Mouse (Mus musculus) stomach, embryonic 14.5 days (tissue): ENCODE measurements around the gene Kel. TPM values are rescaled to one million over a fixed set of nuclear protein-coding genes. Genes with fewer than 3 reads are reported as not detected.

Experiments
- ATAC-seq: fragments of 200-750 bp; cut with Nextera tagmentation; 2 replicates; pipeline ENCODE4 v1.8.0; 2017; ENCODE audit warnings: low read depth, moderate TSS enrichment; ENCODE audit not compliant: insufficient number of reproducible peaks, insufficient read depth, low FRiP score
- H3K27ac ChIP-seq: fragments of 300-500 bp; sonication (generic); 2 replicates; pipeline ENCODE4 v1.5.1; 2014; ENCODE audit warnings: mild to moderate bottlenecking, low read length, moderate library complexity, mixed read lengths
- H3K27me3 ChIP-seq: fragments of 300-500 bp; sonication (generic); 2 replicates; pipeline ENCODE4 v1.6.1; 2014; ENCODE audit warnings: low read length, control low read depth, mixed read lengths; ENCODE audit not compliant: control insufficient read depth, insufficient read depth
- H3K36me3 ChIP-seq: fragments of 300-500 bp; sonication (generic); 2 replicates; pipeline ENCODE4 v1.6.1; 2014; ENCODE audit warnings: mild to moderate bottlenecking, control low read depth, low read length, moderate library complexity, mixed read lengths; ENCODE audit not compliant: control insufficient read depth, insufficient read depth
- H3K4me1 ChIP-seq: fragments of 300-500 bp; sonication (generic); 2 replicates; pipeline ENCODE4 v1.6.1; 2014; ENCODE audit warnings: low read length, control low read depth, mixed read lengths; ENCODE audit not compliant: control insufficient read depth, insufficient read depth
- H3K4me2 ChIP-seq: fragments of 300-500 bp; sonication (generic); replicated peaks from 2 replicates; pipeline ENCODE4 v1.6.1; 2014; ENCODE audit warnings: low read depth, low read length, control low read depth
- H3K4me3 ChIP-seq: fragments of 300-500 bp; sonication (generic); 2 replicates; pipeline ENCODE4 v1.5.1; 2014; ENCODE audit warnings: low read depth, low read length, control low read depth
- H3K9ac ChIP-seq: fragments of 300-500 bp; sonication (generic); replicated peaks from 2 replicates; pipeline ENCODE4 v1.6.1; 2014; ENCODE audit warnings: low read depth, mild to moderate bottlenecking, control low read depth, low read length, moderate library complexity, mixed read lengths
- H3K9me3 ChIP-seq: fragments of 300-500 bp; sonication (generic); 2 replicates; pipeline ENCODE4 v1.6.1; 2016; ENCODE audit warnings: low read depth, low read length, control low read depth; ENCODE audit not compliant: control insufficient read depth
- WGBS: fragments of 180-500 bp; shearing (Covaris S2); extraction: QIAGEN DNeasy Blood & Tissue Kit; methylation state at CpG from one replicate; pipeline ENCODE4 v1.1.7; 2014; 5-methylcytosine and 5-hydroxymethylcytosine counted together
- polyA plus RNA-seq: library from polyadenylated mRNA; unstranded; fragments of >200 nt; fragmentation: Nextera tagmentation; extraction: Ambion mirVana; gene quantifications from 2 replicates; pipeline ENCODE4 v1.2.1, GENCODE M21; 2014

Kel gene
- polyA plus RNA-seq, 1 experiment from 2014 or later: 1.5 TPM

DNA sequence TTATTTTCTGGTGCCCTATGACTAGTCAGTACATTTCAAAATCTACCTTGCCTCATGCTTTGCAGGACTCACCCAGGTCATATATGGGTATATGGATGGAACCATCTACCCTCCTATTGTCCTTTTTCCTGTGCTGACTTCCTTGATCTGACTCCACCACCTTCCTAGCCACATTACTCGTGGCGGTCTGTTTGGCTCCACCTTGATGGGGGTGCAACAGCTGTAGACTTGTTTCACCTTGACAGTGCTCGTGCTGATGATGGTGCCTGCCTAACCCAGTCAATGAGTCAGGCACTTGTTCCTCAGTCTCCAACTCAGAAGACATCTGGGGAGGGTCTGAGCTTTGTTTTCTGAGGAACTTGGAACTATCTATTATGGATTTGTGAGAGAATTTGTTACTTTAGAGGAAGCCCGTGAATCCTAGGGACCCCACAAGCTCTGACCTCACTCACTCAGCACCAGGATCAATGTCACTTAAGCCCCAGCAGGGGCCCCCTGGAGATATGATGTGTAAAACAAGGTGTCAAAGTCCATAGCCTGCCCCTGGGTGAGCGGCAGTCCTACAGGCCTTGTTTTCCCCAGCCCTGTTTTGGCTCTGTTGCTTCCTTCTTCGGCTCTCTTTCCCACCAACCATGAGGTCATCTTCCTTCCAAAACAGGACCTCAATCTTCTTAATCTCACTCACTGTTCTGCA lies 62.8 kb downstream of the Kel start:
- H3K27me3 ChIP-seq: no peaks in the 10 kb centered on the region
- no peak overlapping the region for H3K4me3 ChIP-seq
- H3K9me3 ChIP-seq: no peaks in the 10 kb centered on the region
- no peaks in the 10 kb centered on the region for H3K4me1 ChIP-seq
- no peak overlapping the region; the same call in 1 of the 2 replicates for H3K27ac ChIP-seq
- H3K9ac ChIP-seq: no peak overlapping the region
- WGBS: 65% methylated on average over 6 of the region's 6 CpGs
- H3K36me3 ChIP-seq: no peaks in the 10 kb centered on the region
- H3K4me2 ChIP-seq: no peak overlapping the region
- no peak for ATAC-seq

DNA sequence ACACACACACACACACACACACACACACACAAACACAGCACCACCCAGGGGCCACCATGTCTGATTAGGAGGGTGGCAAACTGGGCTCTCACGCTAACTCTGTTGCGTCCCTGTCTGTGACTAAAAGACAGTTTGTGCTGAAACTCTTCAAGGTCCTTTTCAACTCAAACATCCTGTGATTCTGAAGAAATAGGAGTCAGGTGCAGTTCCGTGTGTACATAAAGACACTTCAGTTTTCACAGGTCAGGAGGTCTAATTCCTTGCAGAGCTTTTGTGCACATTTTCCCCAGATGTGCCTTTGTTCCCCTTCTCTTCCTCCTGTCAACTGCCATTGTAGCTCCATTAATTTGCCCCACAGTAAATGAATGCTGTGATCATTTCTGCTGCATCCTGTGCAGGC lies 63.7 kb downstream of the Kel start:
- no peaks in the 10 kb centered on the region for H3K9me3 ChIP-seq
- 49% methylated on average over 3 of the region's 3 CpGs for WGBS

DNA sequence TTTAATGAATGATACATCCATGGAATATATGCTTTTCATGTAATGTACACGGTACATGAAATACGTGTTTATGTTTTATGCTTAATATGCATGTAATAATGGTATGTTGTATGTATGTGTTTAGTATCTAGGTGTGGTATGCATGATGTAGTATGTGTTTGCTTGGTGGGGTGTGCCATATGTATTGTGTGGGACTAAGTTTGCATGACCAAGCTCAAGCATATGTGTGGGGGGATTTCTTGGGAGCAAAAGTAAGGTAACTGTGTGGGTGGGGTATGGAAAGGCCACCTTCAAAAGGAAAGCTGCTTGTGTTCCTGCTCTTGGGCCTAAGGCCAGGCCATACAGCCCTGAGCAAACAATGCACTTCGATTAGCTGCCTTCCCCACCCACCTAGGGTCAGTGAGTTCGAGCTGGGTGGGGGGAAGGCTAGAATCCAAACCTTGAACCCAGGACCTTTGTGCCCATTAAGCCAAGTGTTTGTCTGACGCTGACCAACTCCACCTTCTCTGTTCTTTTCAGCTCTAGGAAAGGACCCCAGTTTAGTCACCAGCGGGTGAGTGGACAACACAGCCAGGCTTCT lies 66.1 kb downstream of the Kel start:
- H3K9ac ChIP-seq: no peak overlapping the region
- no peaks in the 10 kb centered on the region for H3K36me3 ChIP-seq
- no peaks in the 10 kb centered on the region for H3K27me3 ChIP-seq
- WGBS: 78% methylated on average over 6 of the region's 6 CpGs
- no peak overlapping the region for H3K4me2 ChIP-seq
- no peaks in the 10 kb centered on the region for H3K4me1 ChIP-seq
- no peaks in the 10 kb centered on the region for H3K9me3 ChIP-seq
- no peak for ATAC-seq
- no peak overlapping the region for H3K4me3 ChIP-seq
- H3K27ac ChIP-seq: no peak overlapping the region

More for the DNA sequence above, 63.7 kb downstream of the Kel start:
- H3K4me3 ChIP-seq: no peak overlapping the region
- H3K36me3 ChIP-seq: no peaks in the 10 kb centered on the region
- no peak overlapping the region for H3K4me2 ChIP-seq
- H3K4me1 ChIP-seq: no peaks in the 10 kb centered on the region
- H3K27me3 ChIP-seq: no peaks in the 10 kb centered on the region
- H3K27ac ChIP-seq: no peak overlapping the region
- no peak overlapping the region for H3K9ac ChIP-seq
- no peak for ATAC-seq

DNA sequence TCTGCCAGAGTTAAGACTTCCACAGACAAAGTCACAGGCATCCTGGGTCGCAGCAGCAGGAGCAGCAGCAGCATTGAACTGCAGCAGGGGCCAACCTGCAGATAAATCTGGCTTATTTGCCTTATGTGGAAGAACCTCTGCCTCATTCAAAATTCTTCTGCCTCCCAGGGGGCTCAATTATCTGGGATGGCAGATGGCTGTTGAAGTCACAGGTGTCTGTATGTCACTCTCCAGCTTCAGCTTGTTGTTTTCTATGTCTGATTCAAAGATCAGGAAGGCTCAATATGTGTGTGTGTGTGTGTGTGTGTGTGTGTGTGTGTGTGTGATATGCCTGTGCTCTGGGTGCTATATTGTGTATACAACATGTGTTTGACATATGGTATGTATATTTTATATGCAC lies 66.7 kb downstream of the Kel start:
- WGBS: 33% methylated on average over 1 of the region's 1 CpGs
- Histone ChIP-seq H3K9me3 (no peaks in the 10 kb centered on the region), H3K36me3 (no peaks in the 10 kb centered on the region), H3K27me3 (no peaks in the 10 kb centered on the region), H3K4me1 (no peaks in the 10 kb centered on the region), H3K9ac (no peak overlapping the region), H3K4me3 (no peak overlapping the region), H3K27ac (no peak overlapping the region), H3K4me2 (no peak overlapping the region)
- no peak for ATAC-seq

Other genes starting within 250 kb of the Kel start
- gene Prss1, start 245.4 kb downstream of the Kel start, polyA plus RNA-seq: 3.3 TPM in 1 of 2 replicates, not detected in the other
- gene Prss2, start 182.6 kb downstream of the Kel start, polyA plus RNA-seq: 6.5 TPM in 1 of 2 replicates, not detected in the other
- gene Ephb6, start 98.9 kb downstream of the Kel start, polyA plus RNA-seq: 11.7 and 11.8 TPM in 2 replicates
- 5.7 and 6.7 TPM in 2 replicates for gene Trpv6, start 67.9 kb downstream of the Kel start, polyA plus RNA-seq
- gene Trpv5, start 23.6 kb downstream of the Kel start, polyA plus RNA-seq: not detected in 2 replicates
- 0.48 TPM in 1 of 2 replicates, not detected in the other for gene Llcfc1, start 19.9 kb downstream of the Kel start, polyA plus RNA-seq
- not detected in 2 replicates for gene Olfr459, start 70.8 kb upstream of the Kel start, polyA plus RNA-seq
- not detected in 2 replicates for gene Pip, start 143.2 kb upstream of the Kel start, polyA plus RNA-seq
- not detected in 2 replicates for gene Sval2, start 148.7 kb upstream of the Kel start, polyA plus RNA-seq
- not detected in 2 replicates for gene Sval1, start 247.3 kb upstream of the Kel start, polyA plus RNA-seq